Mouse (Mus musculus) bone marrow, adult 2 months (tissue): ENCODE results near the gene Vash1. TPM values are rescaled to one million over a fixed set of nuclear protein-coding genes. Genes with fewer than 3 reads are reported as not detected.

ENCODE experiments used
- H3K27ac ChIP-seq: fragments of 200-500 bp; 2 replicates; pipeline ENCODE4 v1.5.1; 2012; ENCODE audit warnings: low read depth, mild to moderate bottlenecking, control low read depth, inconsistent platforms, low read length; ENCODE audit not compliant: control insufficient read depth, poor library complexity, insufficient read depth
- H3K4me1 ChIP-seq: fragments of 200-500 bp; 2 replicates; pipeline ENCODE4 v1.6.1; 2011; ENCODE audit warnings: low read length; ENCODE audit not compliant: control insufficient read depth, insufficient read depth
- H3K4me3 ChIP-seq: fragments of 200-500 bp; replicated peaks from 2 replicates; pipeline ENCODE3; 2011; ENCODE audit warnings: mild to moderate bottlenecking, low read depth, low read length, control low read depth; ENCODE audit not compliant: control insufficient read depth
- CTCF ChIP-seq: fragments of 200-500 bp; IDR thresholded peaks from 2 replicates; pipeline ENCODE4 v1.5.1; 2011; ENCODE audit warnings: low read length, control low read depth; ENCODE audit not compliant: control insufficient read depth, insufficient read depth
- POLR2A ChIP-seq: fragments of 200-500 bp; IDR thresholded peaks from 2 replicates; pipeline ENCODE4 v1.6.1; 2011; ENCODE audit warnings: low read depth, mild to moderate bottlenecking, control low read depth, low read length, borderline replicate concordance; ENCODE audit not compliant: control insufficient read depth
- WGBS: fragments of 180-500 bp; shearing (Covaris S2); methylation state at CpG from one replicate; pipeline ENCODE4 v1.1.7; 2018; 5-methylcytosine and 5-hydroxymethylcytosine counted together
- polyA plus RNA-seq: library from polyadenylated mRNA; stranded (reverse); fragments of >200 nt; gene quantifications from 2 replicates; pipeline ENCODE4 v1.2.4, GENCODE M21; 2011; ENCODE audit warnings: low replicate concordance; ENCODE audit not compliant: missing spikeins, insufficient read depth, insufficient read length

Gene Vash1
- polyA plus RNA-seq, 1 experiment = 1.5 TPM

DNA sequence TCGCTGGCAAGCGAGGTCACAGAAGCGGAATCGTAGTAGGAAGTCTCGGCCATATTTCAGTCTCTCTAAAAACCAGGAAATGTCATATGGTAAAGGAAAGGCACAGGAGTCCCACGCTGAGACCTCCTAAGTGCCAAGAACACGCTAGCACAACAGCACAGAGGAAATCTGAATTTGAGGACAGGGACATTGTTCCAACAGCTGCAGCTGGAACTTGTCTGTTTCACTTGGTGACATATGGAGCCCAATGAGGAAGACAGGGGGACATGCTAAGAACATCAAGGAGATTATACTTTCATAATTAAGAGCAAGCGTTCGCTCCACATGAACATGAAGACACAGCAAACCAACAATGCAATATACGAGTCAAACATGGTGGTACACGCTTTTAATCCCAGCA, 38.5 kb downstream of the Vash1 start:
- Histone ChIP-seq H3K4me3 (no peak overlapping the region), H3K4me1 (no peaks in the 10 kb centered on the region), H3K27ac (no peak overlapping the region)
- TF ChIP-seq POLR2A = no peak
- TF ChIP-seq CTCF = no peak
- 84% methylated on average over 11 of the region's 11 CpGs for WGBS

- WGBS = 86% methylated on average over 18 of the region's 18 CpGs
- H3K27ac ChIP-seq = no peak overlapping the region
- no peak overlapping the region for H3K4me3 ChIP-seq
- H3K4me1 ChIP-seq = no peaks in the 10 kb centered on the region
- TF ChIP-seq CTCF = no peak
- TF ChIP-seq POLR2A = no peak
Measured at GRCm38 (mm10) chr12:86719961-86720639, 41.6 kb downstream of the Vash1 start.

- Histone ChIP-seq H3K4me3 (no peak overlapping the region), H3K27ac (no peak overlapping the region), H3K4me1 (no peaks in the 10 kb centered on the region)
- WGBS = 82% methylated on average over 5 of the region's 5 CpGs
- TF ChIP-seq CTCF (no peak), POLR2A (no peak)
Measured at GRCm38 (mm10) chr12:86721453-86721852, 43.0 kb downstream of the Vash1 start.

GRCm38 (mm10) chr12:86724300-86724699, 45.8 kb downstream of the Vash1 start:
- WGBS = 82% methylated on average over 2 of the region's 2 CpGs
- H3K4me1 ChIP-seq = no peaks in the 10 kb centered on the region
- no peak for TF ChIP-seq POLR2A
- TF ChIP-seq CTCF = no peak
- no peak overlapping the region for H3K27ac ChIP-seq
- H3K4me3 ChIP-seq = no peak overlapping the region

GRCm38 (mm10) chr12:86725706-86726105, 47.2 kb downstream of the Vash1 start:
- no peak for TF ChIP-seq POLR2A
- peak overlapping the region; percentile 68 for H3K4me3 ChIP-seq
- H3K27ac ChIP-seq = peak overlapping the region; percentile 19; the same call in 1 of the 2 replicates
- under 1% methylated on average over 19 of the region's 19 CpGs for WGBS
- no peaks in the 10 kb centered on the region for H3K4me1 ChIP-seq

DNA sequence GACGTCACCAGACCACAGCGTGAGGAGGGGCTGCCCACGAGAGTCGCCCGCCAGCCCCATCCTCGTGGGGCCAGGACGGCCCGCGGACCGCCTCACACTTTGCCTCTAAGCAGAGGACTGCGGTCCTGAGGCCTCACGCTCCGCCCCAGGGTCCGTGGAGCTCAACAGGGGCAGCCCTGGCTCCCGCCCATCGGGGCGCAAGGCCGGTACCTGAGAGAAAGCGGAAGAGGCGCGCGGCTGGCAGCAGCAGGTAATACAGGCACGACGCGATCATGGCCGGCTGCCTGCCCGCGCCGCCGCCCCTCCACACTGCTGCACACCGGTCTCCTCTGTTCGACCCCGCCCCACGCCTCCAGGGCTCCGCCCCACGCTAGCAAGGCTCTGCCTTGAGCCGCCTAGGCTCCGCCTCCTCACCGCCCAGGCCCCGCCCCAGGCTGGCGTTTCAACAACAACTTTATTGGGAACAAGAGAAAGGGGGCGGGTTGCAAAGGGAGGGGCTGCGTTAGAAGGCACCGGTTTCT, 47.7 kb downstream of the Vash1 start, which contains the start of gene Angel1:
Gene Angel1 (minus strand): TSS at position 341 of the 521 bp plus-strand sequence.
- TF ChIP-seq CTCF (no peak), POLR2A (peak; percentile 57; the same call in 1 of the 2 replicates)
- Histone ChIP-seq H3K4me3 (peak within 1 kb of the TSS; percentile 68), H3K27ac (peak within 1 kb of the TSS; percentile 19; the same call in 1 of the 2 replicates), H3K4me1 (no peaks in the 10 kb centered on the region)
- WGBS = under 1% methylated on average over 44 of the region's 44 CpGs

GRCm38 (mm10) chr12:86734319-86734810, 55.9 kb downstream of the Vash1 start, which contains the start of gene Lrrc74a:
TSS of gene Lrrc74a (plus strand) at chr12:86734369.
- Histone ChIP-seq H3K4me1 (no peaks in the 10 kb centered on the region), H3K4me3 (no peak within 1 kb of the TSS), H3K27ac (no peak within 1 kb of the TSS)
- TF ChIP-seq POLR2A (no peak), CTCF (no peak)
- 85% methylated on average over 8 of the region's 8 CpGs for WGBS

Other genes with a start within 250 kb of the Vash1 start
- 0.75 and 3.8 TPM in 2 replicates for gene Angel1, start 47.8 kb downstream of the Vash1 start, polyA plus RNA-seq
- gene Lrrc74a, start 55.7 kb downstream of the Vash1 start, polyA plus RNA-seq = not detected in 2 replicates
- 1.7 and 3.4 TPM in 2 replicates for gene Irf2bpl, start 206.1 kb downstream of the Vash1 start, polyA plus RNA-seq